Mouse (Mus musculus): ENCODE data around the gene Tmem132d. TPM values are rescaled to one million over a fixed set of nuclear protein-coding genes. Genes with fewer than 3 reads are reported as not detected.
"Not testable (repeated sequence)": the region's sequence is repeated elsewhere in the genome, so short reads cannot be mapped to it uniquely, and the experiment has no call there.

Tmem132d gene
- total RNA-seq, 2 experiments from 2014 or later = 0.07 TPM; not detected in 1

DNA sequence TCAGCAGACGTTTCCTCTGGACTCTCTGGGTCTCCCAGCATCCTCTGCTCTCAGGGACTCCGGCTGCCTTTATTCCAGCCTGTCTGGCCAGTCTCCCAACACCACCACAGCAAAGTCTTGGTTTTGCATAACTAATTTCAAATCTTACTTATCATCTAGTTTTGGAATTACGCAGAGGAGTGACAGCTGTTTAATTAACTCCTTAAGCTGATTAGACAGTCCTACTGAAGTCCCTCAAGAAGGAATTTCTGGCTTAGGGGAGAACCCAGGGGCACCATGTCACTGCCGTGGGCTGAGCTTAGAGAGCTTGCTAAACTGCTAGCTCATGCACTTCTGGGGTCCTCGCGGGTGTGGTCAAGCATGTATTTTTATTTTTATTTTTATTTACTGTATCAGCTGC is 558.4 kb downstream of the Tmem132d start:
- no peak for DNase-seq
- intact Hi-C loops (cut with DNase I; ENCODE audit: low total_unique reads) = no loop called here

GRCm38 (mm10) chr5:127865157-127865556 is 567.7 kb downstream of the Tmem132d start:
- intact Hi-C loops (cut with DNase I; ENCODE audit: low total_unique reads) = no loop called here

GRCm38 (mm10) chr5:127859719-127860118 is 573.2 kb downstream of the Tmem132d start:
- DNase-seq = no peak
- intact Hi-C loops (cut with DNase I; ENCODE audit: low total_unique reads) = no loop called here

More at GRCm38 (mm10) chr5:127865157-127865556, 567.7 kb downstream of the Tmem132d start:
- DNase-seq = no peak

GRCm38 (mm10) chr5:127852305-127852704 is 580.6 kb downstream of the Tmem132d start:
- intact Hi-C loops (cut with DNase I; ENCODE audit: low total_unique reads) = no loop called here

GRCm38 (mm10) chr5:127831791-127832190 is 601.1 kb downstream of the Tmem132d start:
- DNase-seq = no peak
- intact Hi-C loops (cut with DNase I; ENCODE audit: low total_unique reads) = no loop called here

More at GRCm38 (mm10) chr5:127852305-127852704, 580.6 kb downstream of the Tmem132d start:
- DNase-seq = no peak

DNA sequence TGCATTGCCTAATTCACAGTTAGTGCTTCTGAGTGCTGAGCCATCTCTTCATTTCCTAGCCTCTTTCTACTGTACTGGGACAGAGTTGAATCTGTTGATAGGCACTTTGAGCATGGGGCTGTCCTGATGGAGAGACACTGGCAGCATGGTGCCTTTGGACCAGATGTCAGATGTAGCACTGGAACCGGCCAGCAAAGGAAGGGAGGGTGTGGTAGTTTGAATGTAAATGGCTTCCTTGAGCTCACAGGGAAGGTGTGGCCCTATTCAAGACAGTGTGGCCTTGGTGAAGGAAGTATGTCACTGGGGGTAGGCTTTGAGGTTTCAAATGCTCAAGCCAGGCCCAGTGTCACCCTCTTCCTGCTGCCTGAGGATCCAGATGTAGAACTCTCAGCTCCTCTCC is 602.0 kb downstream of the Tmem132d start:
- intact Hi-C loops (cut with DNase I; ENCODE audit: low total_unique reads) = no loop called here
- DNase-seq = no peak

- no peak for DNase-seq
- intact Hi-C loops (cut with DNase I; ENCODE audit: low total_unique reads) = no loop called here
Measured at GRCm38 (mm10) chr5:127828756-127829155, 604.1 kb downstream of the Tmem132d start.

DNA sequence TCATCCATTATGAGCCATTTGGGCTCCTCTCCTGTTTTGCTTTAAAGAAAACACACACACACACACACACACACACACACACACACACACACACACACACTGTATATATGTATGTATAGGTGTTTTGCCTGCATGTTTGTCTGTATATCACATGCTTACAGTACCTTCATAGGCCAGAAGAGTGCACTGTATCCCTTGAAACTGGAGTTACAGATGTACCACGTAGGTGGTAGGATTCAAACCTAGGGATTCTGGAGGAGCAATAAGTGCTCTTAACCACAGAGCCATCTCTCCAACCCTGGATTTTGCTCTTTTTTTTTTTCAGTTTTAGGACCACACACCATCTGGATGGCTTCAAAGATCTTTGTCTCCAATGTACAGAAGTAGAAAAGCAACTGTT is 610.9 kb downstream of the Tmem132d start:
- no peak for DNase-seq
- intact Hi-C loops (cut with DNase I; ENCODE audit: low total_unique reads) = loop anchor here (5.0 kb wide), 1 partner anchor 845 kb away; no protein-coding TSS in a partner anchor

DNA sequence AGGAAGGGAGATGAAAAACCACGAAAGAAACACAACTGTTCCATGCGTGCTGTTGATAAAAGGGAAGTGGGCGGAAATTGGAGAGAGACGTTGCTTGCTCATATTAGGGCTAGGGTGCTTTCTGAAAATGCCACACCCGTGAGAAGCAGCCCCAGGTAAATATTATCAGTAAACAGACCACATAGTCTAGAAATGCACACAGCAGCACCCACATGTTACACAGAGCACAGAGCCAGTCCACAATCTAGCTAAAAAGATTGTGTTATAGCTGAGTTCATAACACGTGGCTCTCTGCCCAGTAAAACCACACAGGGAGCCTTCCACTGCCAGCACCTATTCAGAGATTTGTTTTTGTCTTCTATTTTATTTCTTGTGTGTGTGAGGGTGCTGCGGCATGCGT is 617.6 kb downstream of the Tmem132d start:
- intact Hi-C loops (cut with DNase I; ENCODE audit: low total_unique reads) = no loop called here

GRCm38 (mm10) chr5:127807419-127807818 is 625.5 kb downstream of the Tmem132d start:
- no peak for DNase-seq
- intact Hi-C loops (cut with DNase I; ENCODE audit: low total_unique reads) = no loop called here

More for the DNA sequence above, 617.6 kb downstream of the Tmem132d start:
- DNase-seq = no peak

DNA sequence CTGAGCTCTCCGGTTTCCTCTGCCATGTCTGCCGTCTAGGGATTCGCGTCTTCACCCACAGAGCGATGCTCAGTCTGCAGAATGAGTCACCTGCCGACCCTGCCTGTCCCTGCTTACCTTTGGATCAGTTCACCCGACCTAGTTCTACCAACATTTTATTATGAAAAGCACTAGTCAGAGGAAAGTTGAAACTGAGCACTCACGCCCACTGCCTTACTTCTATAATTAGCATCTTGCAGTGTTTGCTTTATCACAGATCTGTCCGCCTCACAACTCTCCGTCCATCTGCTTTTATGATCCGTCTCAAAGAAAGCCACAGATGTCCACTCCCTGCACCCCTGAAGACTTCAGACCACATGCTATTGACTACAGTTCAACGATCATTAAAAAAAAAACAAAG is 626.0 kb downstream of the Tmem132d start:
- intact Hi-C loops (cut with DNase I; ENCODE audit: low total_unique reads) = no loop called here
- DNase-seq = no peak

GRCm38 (mm10) chr5:127800907-127801306 is 632.0 kb downstream of the Tmem132d start:
- intact Hi-C loops (cut with DNase I; ENCODE audit: low total_unique reads) = no loop called here

DNA sequence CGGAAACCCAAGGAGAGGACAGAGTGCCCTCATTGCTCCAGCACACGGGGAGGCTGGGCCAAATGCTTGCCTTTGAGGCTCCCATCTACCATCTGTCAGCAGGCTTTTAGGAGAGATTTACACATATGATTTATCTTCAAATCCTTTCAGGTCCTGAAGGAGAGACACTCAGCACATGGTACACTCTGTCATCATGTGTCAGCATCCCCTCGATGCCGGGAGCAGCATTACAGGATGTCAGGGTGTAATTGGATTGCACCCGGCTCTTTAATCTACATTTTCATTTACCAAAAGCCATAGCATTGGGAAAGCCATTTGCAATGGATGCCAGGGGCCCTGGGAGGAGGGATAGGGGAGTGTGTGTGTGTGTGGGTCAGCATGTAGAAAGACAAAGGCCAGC is 651.7 kb downstream of the Tmem132d start:
- DNase-seq = no peak
- intact Hi-C loops (cut with DNase I; ENCODE audit: low total_unique reads) = no loop called here

More at GRCm38 (mm10) chr5:127800907-127801306, 632.0 kb downstream of the Tmem132d start:
- DNase-seq = no peak

DNA sequence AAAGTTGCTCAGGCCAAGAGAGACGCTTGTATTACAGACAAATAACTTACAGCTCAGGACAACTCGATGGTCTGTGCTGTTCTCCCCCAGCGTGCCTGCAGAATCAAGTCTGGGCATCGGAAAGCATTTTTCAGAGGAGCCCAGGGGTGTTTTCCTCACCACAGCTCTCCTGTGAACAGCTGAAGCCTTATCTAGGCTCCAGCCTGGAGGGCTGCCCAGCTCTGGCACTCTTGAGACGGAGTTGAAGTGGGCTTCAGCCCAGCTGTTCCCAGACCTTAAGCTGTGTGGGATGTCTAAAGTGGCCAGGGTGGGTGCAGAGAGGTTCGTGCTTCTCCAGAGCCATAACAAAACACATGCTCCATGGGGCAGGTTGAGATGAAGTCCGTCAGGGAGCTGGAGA is 657.1 kb downstream of the Tmem132d start:
- DNase-seq = no peak

DNA sequence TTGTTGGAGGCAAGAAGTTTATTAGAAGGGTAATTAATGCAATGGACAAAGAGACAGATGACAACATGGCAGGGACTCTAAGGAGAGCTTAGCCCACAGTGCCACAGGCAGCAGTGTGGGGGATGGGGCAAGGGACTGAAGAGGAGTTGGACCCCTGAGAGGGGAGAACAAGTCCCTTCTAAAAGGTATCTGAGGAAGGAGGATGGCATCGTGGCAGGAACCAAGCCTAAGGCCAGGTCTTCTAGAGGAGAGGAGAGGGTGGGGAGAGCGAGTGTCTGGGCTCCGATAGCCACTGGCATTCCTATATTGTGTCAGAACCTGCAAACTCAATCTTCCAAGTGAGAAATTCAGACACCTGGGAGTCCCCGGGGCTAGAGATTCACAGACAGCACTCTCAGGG is 674.3 kb downstream of the Tmem132d start:
- DNase-seq = no peak
- intact Hi-C loops (cut with DNase I; ENCODE audit: low total_unique reads) = no loop called here

More for the DNA sequence above, 657.1 kb downstream of the Tmem132d start:
- intact Hi-C loops (cut with DNase I; ENCODE audit: low total_unique reads) = no loop called here

DNA sequence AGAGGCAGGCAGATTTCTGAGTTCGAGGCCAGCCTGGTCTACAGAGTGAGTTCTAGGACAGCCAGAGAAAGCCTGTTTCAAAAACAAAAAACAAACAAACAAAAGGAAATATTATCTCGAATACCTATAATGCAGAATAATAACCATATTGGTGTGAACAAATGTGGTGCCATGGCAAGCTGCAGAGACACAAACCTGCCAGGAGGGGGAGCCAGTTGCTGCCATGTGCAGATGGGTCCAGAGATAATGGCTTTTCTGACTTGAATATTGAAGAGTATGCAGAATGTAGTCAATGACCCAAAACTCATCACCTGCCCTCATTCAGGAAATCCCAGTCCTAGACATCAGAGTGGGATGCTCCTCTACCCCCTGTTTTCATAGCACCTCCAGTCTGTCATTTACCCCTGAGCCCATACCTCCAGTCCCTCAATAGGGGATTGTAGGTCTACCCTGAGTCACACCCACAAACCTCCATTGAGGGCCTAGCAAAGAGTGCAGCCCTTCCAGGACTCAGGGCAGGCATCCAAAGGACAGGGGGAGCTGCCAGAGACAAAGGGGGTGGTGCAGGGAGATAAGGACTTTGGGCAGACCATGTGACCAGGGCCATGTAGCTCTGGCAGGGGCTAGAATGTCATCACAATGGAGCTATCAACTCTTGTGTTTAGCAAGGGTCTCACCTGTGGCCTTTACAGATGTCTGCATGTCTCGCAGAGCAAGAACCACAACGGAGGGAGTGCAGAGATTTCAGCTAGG is 676.0 kb downstream of the Tmem132d start:
- intact Hi-C loops (cut with DNase I; ENCODE audit: low total_unique reads) = no loop called here
- no peak for DNase-seq

DNA sequence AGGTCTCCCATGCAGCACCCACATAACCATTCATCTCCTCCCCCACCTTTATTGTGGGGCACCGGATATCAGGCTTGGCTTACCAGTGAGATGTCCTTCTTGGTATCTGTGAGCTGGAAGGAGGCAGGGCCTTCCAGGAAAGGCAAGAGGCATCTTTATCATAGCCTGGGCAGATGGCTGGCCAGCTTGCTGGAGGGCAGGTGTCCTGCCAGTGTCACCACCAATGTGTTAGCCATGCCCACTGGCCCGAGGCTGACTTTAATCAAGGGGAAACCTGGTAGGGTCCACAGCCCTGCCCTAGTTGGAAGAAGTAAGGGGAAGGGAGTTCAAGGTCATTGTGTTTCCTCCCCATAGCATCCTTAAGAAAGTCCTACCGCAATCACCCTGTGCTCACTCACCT is 676.9 kb downstream of the Tmem132d start:
- intact Hi-C loops (cut with DNase I; ENCODE audit: low total_unique reads) = no loop called here
- no peak for DNase-seq

DNA sequence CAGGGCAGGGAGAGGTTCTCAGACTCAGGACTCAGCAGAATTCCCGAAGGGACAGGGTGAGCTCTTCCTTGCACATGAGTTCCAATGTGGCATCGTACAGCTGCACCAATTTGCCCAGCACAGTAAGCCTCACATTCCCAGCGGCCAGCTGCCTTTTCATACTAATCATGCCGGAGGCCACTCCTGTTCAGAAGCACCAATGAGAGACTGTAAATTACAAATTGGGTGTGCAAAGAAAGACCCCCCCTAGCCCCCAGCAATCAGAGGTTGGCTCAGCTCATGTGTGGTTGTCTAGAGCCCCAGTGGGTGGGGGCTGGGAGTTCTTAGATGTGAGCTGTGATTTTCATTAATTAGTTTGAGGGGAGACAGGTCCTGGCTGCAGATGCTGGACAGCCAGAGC is 677.3 kb downstream of the Tmem132d start:
- intact Hi-C loops (cut with DNase I; ENCODE audit: low total_unique reads) = no loop called here
- no peak for DNase-seq

DNA sequence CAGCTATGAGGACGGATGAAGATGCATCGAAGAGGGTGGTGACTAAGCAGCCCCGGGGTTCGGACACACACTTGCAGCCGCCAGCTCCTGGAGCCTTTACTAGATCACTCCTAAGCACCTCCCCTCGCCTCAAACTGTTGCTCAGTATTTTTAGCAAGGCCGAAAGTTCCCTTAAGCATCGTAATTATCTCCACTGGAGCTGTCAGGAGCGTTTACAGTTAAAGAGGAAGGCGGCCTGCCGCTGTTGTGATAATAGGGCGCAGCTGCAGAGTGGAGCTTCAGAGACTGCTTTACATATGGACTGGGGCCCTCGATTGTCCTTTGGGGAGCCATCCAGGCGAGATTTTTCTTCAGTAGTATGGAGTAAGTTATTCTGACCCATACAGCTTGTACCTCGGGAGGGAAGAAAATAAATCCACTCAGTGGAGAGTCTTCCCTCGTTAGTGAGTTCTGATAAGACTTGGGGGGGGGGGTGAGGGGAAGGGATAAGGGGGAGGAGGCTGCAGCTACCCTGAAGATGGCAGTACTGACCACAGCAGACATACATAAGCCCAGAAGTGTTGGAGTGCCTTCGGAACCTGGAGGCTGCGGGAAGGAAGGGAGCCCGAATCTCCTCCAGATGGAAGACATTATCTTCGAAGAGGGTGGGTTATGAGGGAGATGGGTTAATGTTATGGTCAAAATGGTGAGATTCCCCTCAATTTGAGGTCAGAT is 681.5 kb downstream of the Tmem132d start:
- intact Hi-C loops (cut with DNase I; ENCODE audit: low total_unique reads) = no loop called here
- no peak for DNase-seq

- intact Hi-C loops (cut with DNase I; ENCODE audit: low total_unique reads); DNase-seq: not testable (repeated sequence)
Measured at GRCm38 (mm10) chr5:127749540-127749939, 683.3 kb downstream of the Tmem132d start.

GRCm38 (mm10) chr5:127741331-127741730 is 691.5 kb downstream of the Tmem132d start:
- intact Hi-C loops (cut with DNase I; ENCODE audit: low total_unique reads) = no loop called here
- no peak for DNase-seq
